Mouse (Mus musculus) ES-E14 (cell line): ENCODE results near the gene Osbpl10. TPM values are rescaled to one million over a fixed set of nuclear protein-coding genes. Genes with fewer than 3 reads are reported as not detected.

ENCODE experiments used
- DNase-seq: peaks from one replicate; pipeline ENCODE4 v3.0.0-alpha.2; 2013; ENCODE audit warnings: low read depth, low spot score
- H3K27ac ChIP-seq: 2 replicates; pipeline ENCODE4 v1.5.1; 2012; ENCODE audit warnings: low read depth, mild to moderate bottlenecking, low read length, moderate library complexity, mixed read lengths; ENCODE audit not compliant: poor library complexity, insufficient read depth, severe bottlenecking
- H3K36me3 ChIP-seq: 2 replicates; pipeline ENCODE4 v1.6.1; 2012; ENCODE audit warnings: mild to moderate bottlenecking, low read length, moderate library complexity, mixed read lengths; ENCODE audit not compliant: control insufficient read depth, poor library complexity, insufficient read depth, severe bottlenecking
- H3K4me1 ChIP-seq, 2 experiments: fragments of 150-350 bp in 1 of 2; sonication (generic) in 1 of 2; 2 replicates each; pipeline ENCODE4 v1.6.1; 2012; ENCODE audit warnings: low read length in 2 of 2, mild to moderate bottlenecking in 1 of 2, mixed read lengths in 1 of 2; ENCODE audit not compliant: control insufficient read depth in 2 of 2, insufficient read depth in 2 of 2, poor library complexity in 1 of 2
- H3K4me3 ChIP-seq, 2 experiments: fragments of 150-350 bp in 1 of 2; sonication (generic) in 1 of 2; 2 replicates each; pipeline ENCODE4 v1.5.1; 2012; ENCODE audit warnings: low read length in 2 of 2, low read depth in 1 of 2, mild to moderate bottlenecking in 1 of 2, mixed read lengths in 1 of 2; ENCODE audit not compliant: insufficient read depth in 1 of 2, poor library complexity in 1 of 2, severe bottlenecking in 1 of 2
- H3K9ac ChIP-seq: 2 replicates; pipeline ENCODE4 v1.6.1; 2012; ENCODE audit warnings: low read depth, mild to moderate bottlenecking, low read length, mixed read lengths; ENCODE audit not compliant: poor library complexity, insufficient read depth, severe bottlenecking
- H3K9me3 ChIP-seq: fragments of 150-350 bp; sonication (generic); 2 replicates; pipeline ENCODE4 v1.6.1; 2012; ENCODE audit warnings: low read depth, mild to moderate bottlenecking, low read length; ENCODE audit not compliant: control insufficient read depth, insufficient read depth
- CHD2 ChIP-seq: IDR thresholded peaks from 2 replicates; pipeline ENCODE4 v1.6.1; 2014; ENCODE audit warnings: mild to moderate bottlenecking, low read depth, low read length, inconsistent platforms
- HCFC1 ChIP-seq: IDR thresholded peaks from 2 replicates; pipeline ENCODE4 v1.6.1; 2012; ENCODE audit warnings: low read length, inconsistent platforms, borderline replicate concordance; ENCODE audit not compliant: insufficient read depth
- MAFK ChIP-seq: IDR thresholded peaks from 2 replicates; pipeline ENCODE4 v1.6.1; 2014; ENCODE audit warnings: mild to moderate bottlenecking, low read depth, low read length, inconsistent platforms; ENCODE audit not compliant: insufficient read depth
- ZC3H11A ChIP-seq: IDR thresholded peaks from 2 replicates; pipeline ENCODE4 v1.6.1; 2012; ENCODE audit warnings: low read depth, mild to moderate bottlenecking, inconsistent platforms, low read length, borderline replicate concordance
- ZNF384 ChIP-seq: IDR thresholded peaks from 2 replicates; pipeline ENCODE4 v1.6.1; 2012; ENCODE audit warnings: low read depth, low read length, inconsistent platforms
- in situ Hi-C, 2 experiments: fragments of 600-800 bp; cut with MboI; formaldehyde crosslinking; loops; one replicate each; pipeline ENCODE4 v1.15.1; 2025; ENCODE audit warnings: low sequenced_read_pairs in 2 of 2, inconsistent platforms in 1 of 2; ENCODE audit not compliant: unreplicated experiment in 2 of 2
- total RNA-seq: library from RNA; depleted of rRNA; stranded (reverse); fragments of 300-350 nt; gene quantifications from 2 replicates; pipeline ENCODE4 v1.2.3, GENCODE M21; 2012

The Osbpl10 gene
- total RNA-seq, 1 experiment = 15.2 TPM

- TF ChIP-seq CHD2 (no peak), ZC3H11A (no peak), ZNF384 (no peak), HCFC1 (no peak), MAFK (no peak)
- no peak for DNase-seq
- no peaks in the 10 kb centered on the region for H3K9me3 ChIP-seq
- in situ Hi-C loops = no loop called here
- no peak overlapping the region for H3K4me3 ChIP-seq
- H3K9ac ChIP-seq = no peak overlapping the region
- peaks cover 0 to 3% of the 10 kb centered on the region in 2 experiments; a peak in 1 of 4 replicates for H3K4me1 ChIP-seq
- H3K27ac ChIP-seq = no peak overlapping the region
- H3K36me3 ChIP-seq = no peaks in the 10 kb centered on the region
Measured at GRCm38 (mm10) chr9:114986361-114986760, 8.0 kb downstream of the Osbpl10 start.

GRCm38 (mm10) chr9:114988029-114988428 is 9.7 kb downstream of the Osbpl10 start:
- Histone ChIP-seq H3K9me3 (no peaks in the 10 kb centered on the region), H3K4me3 (no peak overlapping the region), H3K9ac (no peak overlapping the region), H3K36me3 (no peaks in the 10 kb centered on the region), H3K27ac (no peak overlapping the region), H3K4me1 (peaks cover 0 to 3% of the 10 kb centered on the region in 2 experiments; a peak in 1 of 4 replicates)
- TF ChIP-seq HCFC1 (no peak), ZC3H11A (no peak), CHD2 (no peak), MAFK (no peak), ZNF384 (no peak)
- no peak for DNase-seq
- in situ Hi-C loops = no loop called here

DNA sequence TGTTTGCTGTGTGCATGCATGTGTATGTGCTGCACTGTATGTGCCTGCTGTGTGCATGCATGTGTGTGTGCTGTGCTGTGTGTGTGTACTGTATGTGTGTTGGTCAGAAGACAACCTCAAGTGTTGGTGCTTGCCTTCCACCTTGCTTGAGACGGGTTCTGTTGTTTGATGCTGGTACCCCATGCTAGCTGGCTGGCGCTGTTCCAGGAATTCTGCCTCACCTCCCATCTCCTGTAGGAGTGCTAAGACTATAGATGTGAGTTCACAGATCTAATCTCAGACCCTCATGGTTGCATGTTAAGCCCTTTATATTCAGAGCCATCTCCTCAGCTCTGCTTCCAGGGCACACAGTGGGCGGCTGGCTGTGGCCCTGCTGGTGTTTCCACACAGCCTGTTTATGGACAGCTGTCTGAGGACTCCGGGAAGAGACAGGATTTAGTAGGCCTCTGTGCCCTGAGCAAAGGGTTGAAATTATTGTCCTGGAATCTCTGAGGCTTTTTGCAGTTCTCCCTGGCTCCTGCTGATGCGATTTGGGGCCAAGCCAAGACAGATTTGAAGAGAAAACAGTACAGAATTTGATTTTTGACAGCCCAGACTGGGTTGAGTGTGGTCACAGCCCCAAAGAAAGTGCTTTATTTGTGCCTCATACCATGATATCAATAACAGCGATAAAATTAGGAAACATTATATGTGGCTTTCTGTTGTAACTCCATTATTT is 10.4 kb downstream of the Osbpl10 start:
- in situ Hi-C loops = no loop called here
- Histone ChIP-seq H3K36me3 (no peaks in the 10 kb centered on the region), H3K4me3 (no peak overlapping the region), H3K9ac (no peak overlapping the region), H3K27ac (no peak overlapping the region), H3K4me1 (peaks cover 0 to 3% of the 10 kb centered on the region in 2 experiments; a peak in 1 of 4 replicates), H3K9me3 (no peaks in the 10 kb centered on the region)
- TF ChIP-seq ZNF384 (no peak), MAFK (no peak), CHD2 (no peak), ZC3H11A (no peak), HCFC1 (no peak)
- no peak for DNase-seq

GRCm38 (mm10) chr9:114990421-114990820 is 12.1 kb downstream of the Osbpl10 start:
- H3K4me1 ChIP-seq = peaks cover 0 to 3% of the 10 kb centered on the region in 2 experiments; a peak in 1 of 4 replicates
- TF ChIP-seq HCFC1 = no peak
- TF ChIP-seq ZNF384 = peak; percentile 71; the same call in 1 of the 2 replicates
- no peak overlapping the region for H3K9ac ChIP-seq
- H3K27ac ChIP-seq = no peak overlapping the region
- no peaks in the 10 kb centered on the region for H3K9me3 ChIP-seq
- H3K4me3 ChIP-seq = peak overlapping the region; percentile 1 to 10; a peak in 1 of 4 replicates
- peak; percentile 29 for DNase-seq
- H3K36me3 ChIP-seq = no peaks in the 10 kb centered on the region
- in situ Hi-C loops = no loop called here

GRCm38 (mm10) chr9:114992528-114992927 is 14.2 kb downstream of the Osbpl10 start:
- H3K4me3 ChIP-seq = no peak overlapping the region
- DNase-seq = no peak
- H3K27ac ChIP-seq = no peak overlapping the region
- H3K4me1 ChIP-seq = no peaks in the 10 kb centered on the region
- in situ Hi-C loops = no loop called here
- H3K9me3 ChIP-seq = no peaks in the 10 kb centered on the region
- no peaks in the 10 kb centered on the region for H3K36me3 ChIP-seq
- TF ChIP-seq ZNF384 (no peak), ZC3H11A (no peak; the same call in 1 of the 2 replicates), MAFK (no peak), HCFC1 (no peak), CHD2 (no peak)
- H3K9ac ChIP-seq = no peak overlapping the region
